Mouse (Mus musculus) kidney, postnatal 10 days (tissue): Measurements from ENCODE around the gene Rbks.

ENCODE experiments used
- DNase-seq: peaks from one replicate; pipeline ENCODE4 v3.0.0; 2021; ENCODE audit warnings: mixed read lengths

Gene Rbks

DNA sequence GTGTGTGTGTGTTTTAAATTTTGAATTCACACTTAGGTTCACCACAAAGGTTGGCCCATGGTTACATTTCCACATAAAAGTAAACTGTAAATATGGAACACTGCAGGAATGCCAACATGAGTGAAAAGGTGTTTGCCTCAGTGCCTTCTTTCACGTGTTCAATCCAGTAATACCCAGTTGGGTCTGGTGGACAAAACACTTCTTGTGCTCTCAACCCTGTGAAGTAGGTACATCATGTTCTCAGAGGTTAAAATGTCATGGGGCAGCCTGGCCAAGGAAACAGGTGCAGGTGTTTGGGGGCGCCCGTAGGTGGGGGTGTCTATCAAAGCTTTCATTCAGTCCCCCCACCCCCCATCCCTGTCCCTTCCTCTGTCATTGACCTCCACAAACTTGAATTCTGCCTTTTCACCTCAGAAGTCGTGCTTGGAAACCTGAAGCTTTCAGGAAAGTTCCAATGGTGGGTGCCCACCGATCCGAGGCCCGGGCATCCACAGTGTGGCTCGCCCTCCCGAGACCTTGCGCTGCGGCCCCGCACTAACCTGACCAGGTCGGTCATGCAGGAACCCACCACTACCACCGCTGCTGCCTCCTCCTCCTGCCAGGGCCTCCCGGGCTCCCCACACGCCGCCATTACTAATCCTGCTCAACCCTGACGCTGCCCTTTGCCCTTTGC lies at the start of gene Rbks:
Gene Rbks, minus strand, starts transcription at position 657 of the 673 bp plus-strand sequence.
- DNase-seq: no peak

DNA sequence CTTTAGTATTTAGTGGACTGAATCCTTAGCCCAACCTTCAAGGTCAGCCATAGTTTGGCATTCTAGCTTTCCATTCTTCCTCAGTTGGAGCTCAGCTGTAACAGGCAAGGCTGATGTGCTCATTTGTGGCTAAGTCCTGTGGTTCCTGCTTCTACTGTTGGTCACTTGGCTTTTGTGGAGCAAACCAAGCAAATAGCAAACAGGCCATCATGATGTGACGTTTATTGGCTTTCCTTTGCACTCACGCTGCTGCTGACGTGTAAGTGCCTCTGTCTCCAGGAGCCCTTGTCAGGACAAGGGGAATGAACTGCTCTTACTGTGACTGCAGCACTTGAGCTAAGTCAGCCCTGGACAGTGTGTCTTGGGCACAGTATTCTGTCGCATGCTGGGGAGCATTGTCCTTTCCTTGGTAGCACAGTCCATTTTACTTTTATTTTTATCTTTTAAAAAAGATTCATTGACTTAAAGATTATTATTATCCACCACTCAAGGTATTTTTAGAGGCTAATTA lies 45.1 kb upstream of the Rbks start:
- DNase-seq: no peak

DNA sequence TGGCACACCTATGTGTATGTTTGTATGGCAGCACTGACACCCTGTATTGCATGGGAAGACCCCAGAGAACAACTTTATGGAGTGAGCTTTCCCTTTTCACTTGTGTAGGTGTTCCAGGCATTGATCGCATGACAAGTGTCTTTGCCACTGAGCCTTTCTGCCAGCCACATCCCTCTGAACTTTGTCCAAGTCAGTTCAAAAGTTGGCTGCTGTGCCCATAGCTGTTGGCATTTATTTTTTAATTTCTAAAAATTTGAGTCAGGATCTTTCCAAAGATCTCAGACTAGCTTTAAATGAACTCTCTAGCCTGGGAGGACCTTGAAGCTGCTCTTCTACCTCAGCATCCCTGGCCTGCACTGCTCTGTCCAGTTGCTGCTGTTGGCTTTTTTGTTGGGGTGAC lies 44.5 kb upstream of the Rbks start:
- no peak for DNase-seq

DNA sequence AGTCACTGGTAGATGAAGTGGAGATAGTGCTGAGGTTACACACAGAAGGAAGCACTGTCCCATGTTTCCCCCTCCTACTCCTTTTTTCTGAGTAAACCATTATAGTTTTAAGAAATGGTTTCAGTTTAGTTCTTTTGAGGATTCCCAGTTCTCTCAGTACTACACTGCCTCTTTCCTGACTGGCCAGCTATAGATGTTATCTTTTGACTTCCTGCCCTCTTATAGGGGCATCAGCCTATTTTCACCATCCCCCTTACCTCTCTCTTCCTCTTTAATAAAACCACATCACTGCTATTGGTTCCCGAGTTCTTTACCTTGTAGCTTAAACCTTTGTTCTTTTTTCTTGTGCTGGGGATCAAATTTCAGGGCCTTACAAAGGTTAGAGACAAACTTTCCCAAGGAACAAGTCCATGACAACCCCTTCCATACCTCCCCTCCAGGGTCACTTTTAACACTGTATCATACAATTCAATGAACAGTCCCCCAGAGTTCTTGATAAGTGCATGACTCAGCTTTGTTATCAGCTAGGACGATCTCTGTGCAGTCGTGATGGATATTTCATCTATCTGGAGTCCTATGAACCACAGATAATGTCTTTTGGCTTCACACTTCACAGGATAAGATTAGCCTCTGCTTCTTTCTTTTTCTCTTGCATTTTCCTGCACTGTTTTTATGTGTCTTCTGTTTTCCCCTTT lies 35.4 kb upstream of the Rbks start:
- DNase-seq: no peak

DNA sequence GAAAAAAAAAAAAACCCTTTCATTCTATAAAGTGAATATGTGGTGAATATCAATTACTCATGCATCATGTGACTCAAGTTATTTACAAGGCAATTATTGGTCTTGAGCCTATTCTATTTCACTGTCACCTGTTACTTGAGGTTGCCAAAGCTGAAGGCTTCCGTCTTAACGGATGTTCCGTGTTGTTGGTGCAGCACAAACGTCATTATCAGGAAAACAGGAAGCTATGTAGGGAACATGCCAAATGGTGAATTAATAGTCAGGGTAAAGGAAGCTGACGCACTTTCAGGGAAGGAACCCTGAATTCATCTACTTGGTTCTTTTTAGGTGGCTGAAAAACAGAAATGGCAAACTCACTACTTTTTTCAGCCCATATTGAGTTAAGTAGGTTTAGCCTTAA lies 30.0 kb upstream of the Rbks start:
- no peak for DNase-seq

DNA sequence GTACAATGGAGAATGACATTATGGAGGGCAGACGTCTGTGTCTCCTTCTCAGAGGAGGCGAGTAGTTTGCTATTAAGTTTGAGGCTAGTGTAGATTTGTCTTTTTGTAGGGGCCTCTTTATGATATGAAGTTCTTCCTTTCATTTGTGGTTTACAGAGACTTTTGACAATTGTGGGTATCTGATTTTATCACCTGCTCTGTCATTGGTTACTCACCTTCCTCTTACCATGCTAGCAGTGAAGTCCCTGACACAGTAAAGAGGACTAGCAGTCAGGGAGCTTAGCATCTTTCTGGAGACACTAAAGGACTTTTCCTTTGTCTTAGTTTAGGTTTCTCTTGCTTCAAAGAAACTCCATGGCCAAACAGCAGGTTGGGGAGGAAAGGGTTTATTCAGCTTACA lies 28.5 kb upstream of the Rbks start:
- no peak for DNase-seq

DNA sequence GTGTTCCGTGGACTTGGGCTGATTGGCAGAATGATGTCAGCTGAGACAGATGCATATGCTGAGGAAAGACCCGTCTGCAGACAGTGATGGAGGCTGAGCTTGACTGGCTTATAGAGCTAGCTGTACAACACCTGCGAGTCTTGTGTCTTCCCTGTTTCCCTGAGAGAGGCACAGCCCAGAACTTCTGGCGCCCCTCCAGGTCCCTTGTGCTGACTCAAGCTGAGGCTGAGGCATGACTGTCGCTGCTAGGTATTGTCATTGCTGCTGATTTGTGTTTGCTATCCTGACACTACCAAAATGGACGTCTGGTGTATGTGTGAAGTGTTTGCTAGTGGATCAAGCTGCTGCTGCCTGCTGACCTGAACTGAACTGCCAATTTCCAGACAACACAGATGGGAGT lies 27.1 kb upstream of the Rbks start:
- peak; percentile 36 for DNase-seq

DNA sequence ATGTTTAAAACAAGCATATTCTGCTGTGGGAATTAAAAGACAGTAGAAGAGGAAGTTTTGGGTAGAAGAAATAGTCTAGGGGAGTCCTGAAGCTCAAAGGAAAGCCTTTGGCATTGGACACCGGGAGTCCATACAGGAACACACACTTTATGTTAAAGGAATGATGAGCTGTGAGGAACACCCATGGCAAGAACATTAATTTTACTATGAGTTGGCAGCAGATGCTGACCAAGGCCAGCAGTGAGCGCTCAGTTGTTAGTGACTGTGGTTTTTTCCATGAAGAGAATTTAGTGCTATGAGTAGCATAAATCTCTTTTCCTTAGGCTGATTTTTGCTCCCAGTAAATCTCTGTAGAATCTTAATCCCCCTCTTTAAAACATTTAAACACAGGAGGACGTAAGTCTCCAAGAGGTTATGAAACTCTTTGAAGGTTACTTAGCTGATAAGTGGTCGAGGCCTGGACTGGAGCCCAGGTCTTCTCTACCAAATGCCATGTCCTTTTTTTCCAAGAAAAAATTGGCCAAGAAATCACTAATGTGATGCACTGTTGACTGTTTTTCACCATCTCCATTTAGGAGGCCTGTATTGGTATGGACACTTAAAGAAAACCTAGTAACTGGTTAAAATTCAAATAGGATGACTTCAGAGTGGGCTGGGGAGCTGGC lies 18.2 kb upstream of the Rbks start:
- DNase-seq: no peak

DNA sequence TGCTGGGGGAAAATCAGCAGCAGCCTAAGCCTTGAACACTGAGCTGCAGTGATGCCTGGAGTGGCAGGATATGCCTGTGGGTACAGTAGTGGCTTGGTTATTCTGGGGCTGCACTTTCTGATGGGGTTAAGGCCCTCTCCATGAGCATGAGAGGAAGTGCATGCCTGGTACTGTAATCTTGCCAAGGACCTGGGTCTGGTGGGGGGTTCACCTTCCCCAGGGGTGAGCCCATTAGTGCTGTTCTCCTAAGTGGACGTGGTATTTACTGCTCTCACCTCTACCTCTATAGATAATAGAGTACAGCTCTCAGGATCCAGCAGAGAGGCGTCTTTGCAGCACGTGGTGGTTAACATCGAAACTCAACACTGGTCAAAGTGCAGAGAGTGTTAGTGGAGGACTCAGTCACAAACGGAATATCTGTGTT lies 16.4 kb upstream of the Rbks start:
- DNase-seq: no peak

DNA sequence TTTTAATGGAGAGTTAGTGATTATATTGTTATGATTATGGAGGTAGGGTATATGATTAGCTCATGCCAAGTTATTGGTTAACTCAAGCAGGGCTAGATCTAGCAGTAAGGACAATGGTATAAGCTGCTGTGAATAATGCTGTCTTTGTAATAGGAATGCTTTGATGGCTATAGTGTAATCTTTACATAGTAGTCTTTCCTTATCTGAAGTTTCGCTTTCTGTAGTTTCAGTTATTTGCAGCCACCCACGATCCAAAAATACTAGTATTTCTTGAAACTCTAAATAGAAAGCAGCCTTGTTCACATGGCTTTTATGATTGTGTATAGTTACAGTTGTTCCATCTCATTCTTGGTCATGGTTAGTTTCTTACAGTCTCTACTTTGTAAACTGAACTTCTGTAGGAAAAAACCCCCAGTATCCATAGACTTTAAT lies 15.9 kb upstream of the Rbks start:
- no peak for DNase-seq

DNA sequence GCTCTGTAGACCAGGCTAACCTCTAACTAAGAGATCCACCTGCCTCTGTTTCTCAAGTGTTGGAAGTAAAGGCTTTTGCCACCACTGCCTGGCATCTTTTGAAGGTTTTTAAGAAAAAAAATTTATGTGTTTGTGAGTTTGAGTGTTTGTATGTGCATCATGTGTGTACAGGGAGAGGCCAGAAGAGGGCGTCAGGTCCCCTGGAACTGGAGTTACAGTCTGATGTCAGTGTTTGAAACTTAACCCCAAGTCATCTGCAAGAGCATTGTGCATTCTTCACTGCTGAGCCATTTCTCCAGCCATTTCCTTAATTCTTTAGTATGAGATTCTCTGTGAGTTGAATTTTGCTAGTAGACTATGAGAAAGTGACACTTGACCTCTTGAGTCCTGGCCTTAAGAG lies 12.0 kb upstream of the Rbks start:
- peak; percentile 33 for DNase-seq

DNA sequence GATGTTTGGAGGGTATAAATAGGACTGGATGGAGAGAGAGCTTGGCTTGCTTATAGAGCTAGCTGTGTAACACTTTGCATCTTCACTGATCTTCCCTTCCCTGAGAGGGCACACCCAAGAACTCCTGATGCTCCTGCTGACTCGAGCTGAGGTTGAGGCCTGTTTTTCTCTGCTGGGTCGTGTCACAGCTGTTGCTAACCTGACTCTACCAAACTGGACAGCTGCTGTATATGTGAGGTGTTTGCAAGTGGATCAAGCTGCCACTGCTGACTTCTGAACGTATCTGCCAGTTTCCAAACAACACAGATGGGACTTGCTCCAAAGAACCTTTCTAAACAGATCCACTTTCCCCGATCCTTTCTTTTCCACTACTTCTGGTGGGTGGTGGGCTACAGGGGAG lies 9.4 kb upstream of the Rbks start:
- DNase-seq: no peak

DNA sequence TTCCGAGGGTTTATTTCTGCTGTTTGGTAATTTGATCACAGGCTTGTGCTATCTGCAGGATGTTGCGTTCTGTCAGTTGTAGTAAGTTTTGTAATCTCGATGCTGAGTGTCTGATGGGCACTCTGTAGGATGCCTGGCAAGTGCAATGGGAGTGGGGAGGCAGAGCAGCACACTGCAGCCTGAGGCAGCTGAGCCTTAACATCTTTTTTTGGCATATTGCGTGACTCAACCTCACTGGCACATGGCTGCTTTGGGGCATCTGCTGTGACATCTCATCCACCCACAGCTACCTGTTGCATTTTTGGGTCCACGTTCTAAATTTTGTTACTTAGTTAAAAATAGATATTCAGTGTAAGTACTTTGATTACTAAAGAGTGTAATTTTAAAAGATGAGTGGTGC lies 7.5 kb upstream of the Rbks start:
- no peak for DNase-seq

DNA sequence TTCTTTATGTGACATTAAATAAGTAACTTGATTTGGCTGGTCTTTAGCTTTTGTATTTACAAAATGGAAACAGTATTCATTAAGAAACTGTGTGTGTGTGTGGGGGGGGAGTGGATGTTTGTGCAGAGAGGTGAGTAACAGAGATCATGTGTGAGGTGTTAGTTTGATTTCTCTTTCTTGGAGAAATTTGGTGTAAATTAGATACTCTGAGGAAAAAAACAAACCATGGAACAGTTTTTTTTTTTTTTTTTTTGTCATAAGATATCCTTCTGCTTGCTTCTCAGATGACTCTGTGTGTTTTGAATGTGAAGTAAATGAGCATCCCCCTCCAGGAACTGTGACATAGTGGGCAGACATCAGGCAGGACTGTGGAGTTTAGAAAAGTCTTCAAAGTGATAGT lies 2.0 kb upstream of the Rbks start:
- DNase-seq: no peak

DNA sequence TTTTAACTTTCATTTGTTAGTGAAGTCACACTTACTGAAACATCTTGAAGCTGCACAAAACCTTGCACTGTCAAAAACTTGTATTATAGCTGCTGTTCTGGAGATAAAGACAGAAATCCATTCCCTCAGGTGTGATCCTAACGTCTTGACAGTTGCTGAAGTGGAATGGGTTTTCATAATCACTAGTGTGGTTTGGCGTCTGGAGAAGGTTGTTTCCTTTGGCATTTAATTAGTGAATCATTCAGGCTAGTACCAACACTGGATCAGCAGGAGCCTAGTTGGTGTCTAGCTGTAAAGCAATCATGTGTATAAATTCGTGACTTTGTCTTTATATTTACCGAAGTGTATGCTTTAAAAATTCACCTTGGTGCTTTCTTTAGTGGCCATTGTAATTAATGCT lies 1.5 kb upstream of the Rbks start:
- DNase-seq: no peak

DNA sequence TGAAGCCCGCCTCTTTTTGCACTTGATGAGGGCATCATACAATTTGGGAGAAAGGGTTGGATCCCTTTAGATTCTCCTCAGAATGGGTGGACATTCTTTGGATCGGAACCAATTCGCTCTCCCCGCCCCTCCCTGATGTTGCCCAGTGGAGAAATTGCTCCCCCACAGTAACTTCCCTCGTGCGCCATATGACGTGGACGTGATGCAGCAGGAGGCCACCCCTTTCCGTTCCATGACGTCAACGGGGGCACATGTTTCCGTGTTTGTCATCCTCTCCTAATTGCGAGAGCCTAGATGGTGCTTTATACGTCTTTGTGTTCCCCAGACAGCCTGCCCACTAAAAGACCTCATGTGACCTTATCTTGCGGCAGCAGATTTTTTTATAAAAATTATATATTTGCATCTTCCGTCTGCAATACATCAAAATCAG lies 885 bp upstream of the Rbks start:
- DNase-seq: peak; percentile 92

DNA sequence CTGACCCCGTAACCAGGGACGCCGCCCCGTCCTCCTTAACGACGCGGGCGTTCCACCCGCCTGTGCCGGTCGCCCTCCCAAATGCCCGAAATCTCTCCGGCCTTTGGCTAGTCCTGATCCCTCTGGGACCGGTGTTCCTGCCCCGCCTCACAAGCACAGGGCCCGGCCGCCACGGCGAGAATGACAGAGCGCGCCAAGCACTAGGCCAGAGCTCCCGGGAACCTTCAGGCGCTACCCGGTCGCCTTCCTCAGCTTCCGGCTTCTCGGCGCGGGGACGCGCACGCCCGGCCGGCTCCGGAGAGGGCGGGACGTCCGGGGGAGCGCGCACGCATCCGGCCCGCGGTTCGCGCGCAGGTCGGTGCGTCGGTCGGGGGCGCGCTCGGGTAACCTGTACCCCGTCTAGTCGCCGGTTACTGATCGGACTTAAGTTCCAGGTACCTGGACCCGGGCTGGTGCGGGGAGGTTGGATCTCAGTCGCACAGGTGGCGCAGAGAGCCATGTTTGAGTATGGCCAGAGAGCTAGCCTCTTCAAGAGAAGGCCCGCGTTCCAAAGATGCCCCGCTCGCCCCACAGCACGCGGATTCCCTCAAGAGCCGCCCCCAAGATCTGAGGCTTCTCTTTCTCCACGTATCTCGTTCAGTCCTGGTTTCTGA lies 343 bp upstream of the Rbks start, which contains the start of gene Babam2:
Gene Babam2, plus strand, starts transcription at position 41 of the 653 bp plus-strand sequence.
- peak; percentile 96 for DNase-seq

DNA sequence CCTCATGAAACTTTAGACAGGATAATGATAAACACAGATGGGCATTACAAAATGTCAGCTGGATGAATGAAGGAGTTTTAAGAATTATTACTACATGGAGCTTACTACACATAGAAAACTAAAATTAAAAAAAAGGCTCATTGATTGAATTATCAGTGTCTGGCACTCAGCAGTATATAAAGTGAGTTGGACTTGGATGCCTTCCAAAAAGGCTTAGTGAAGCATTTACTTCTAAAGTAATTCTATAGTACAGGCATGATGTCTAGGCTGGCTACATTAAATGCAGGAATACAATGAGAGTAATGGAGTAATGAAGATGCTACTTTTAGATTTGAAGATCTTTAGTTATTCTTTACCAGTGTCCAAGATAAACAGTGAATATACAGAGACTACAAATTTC lies 4.2 kb downstream of the Rbks start:
- DNase-seq: no peak

DNA sequence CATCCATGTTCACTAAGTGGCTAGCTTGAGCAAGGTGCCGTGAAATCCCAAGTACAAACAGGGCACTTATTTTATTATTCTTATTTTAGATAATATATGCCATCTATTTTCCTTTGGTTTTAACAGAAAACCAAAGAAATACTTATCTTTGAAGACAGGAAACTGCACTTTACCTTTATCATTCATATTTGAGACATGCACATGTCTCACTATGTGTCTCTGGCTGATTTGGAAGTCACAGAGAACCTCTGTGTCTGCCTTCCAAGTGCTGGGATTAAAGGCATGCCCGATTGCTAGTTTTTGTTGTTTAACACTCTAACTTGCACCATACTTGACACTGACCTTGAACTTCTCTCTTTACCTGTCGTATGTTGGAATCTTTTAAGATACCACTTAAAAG lies 9.5 kb downstream of the Rbks start:
- DNase-seq: no peak

DNA sequence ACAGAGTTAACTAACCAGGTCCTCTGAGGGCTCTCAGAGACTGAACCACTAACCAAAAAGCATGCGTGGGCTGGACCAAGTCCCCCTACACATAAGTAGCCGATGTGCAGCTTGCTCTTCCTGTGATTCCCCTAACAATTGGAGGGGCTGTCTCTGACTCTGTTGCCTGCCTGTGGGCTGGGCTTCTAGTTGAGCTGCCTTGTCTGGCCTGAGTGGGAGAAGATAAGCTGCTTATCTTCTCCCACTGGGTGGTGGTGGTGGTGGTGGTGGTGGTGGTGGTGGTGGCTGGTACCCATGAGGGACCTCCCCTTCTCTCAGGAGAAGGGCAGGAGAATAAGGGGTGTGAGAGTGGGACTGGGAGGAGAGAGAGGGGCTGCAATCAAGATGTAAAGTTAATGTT lies 11.4 kb downstream of the Rbks start:
- DNase-seq: no peak

DNA sequence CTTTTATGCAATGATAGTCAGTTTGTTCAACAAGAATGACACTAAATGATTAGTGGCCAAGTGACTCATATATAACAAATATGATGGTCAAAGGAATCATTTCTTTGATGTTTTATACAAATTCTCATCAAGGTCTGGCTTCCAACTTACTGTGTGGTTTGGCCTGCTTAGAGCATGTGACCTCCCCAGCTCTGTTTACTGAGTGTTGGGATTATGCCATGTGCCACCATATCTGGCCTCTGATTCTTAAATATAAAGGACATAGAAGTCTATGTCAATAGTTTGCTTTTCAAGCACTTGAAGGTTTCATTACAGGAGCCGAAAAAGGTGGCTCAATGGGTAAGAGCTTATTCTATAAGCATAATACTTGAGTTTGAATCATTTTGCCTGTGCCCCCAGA lies 15.1 kb downstream of the Rbks start:
- no peak for DNase-seq

DNA sequence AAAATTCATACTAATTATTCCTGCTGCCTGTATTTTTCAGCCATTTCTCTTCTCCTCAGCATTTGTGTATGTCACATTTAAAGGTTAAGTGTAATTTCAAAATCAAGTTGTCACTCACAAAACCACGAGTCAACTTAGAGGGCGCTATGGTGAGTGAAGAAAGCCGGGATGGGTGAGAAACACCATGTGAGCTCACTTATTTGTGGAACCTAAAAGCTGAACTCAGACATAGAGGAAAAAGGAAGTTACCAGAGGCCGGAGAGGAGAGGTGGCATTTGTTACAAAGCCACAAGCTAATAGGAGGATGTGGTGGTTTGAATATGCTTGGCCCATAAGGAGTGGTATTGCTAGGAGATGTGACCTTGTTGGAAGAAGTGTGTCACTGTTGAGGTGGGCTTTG lies 17.2 kb downstream of the Rbks start:
- no peak for DNase-seq

DNA sequence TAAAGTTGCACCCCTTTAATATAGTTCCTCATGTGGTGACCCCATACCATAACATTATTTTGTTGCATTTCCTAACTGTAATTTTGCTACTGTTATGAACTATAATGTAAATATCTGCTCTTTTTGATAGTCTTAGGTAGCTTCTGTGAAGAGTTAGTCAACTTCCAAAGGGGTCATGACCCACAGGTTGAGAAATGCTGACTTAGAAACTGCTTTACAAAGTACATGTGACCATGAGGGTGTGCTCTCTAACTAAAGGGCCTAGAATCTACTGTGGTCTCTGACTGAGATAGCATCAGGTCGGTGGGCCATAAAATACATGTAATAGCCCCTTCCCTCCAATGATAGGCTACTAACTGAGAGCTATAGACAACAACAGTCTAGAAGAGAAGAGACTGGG lies 19.4 kb downstream of the Rbks start:
- DNase-seq: no peak
